Mouse (Mus musculus) lung, embryonic 16.5 days (tissue): ENCODE results near the gene Spryd3. TPM values are rescaled to one million over a fixed set of nuclear protein-coding genes. Genes with fewer than 3 reads are reported as not detected.
A peak's percentile ranks its signal among the peaks of the same experiment; 100 is the strongest.

Experiments used
- ATAC-seq: fragments of 200-750 bp; cut with Nextera tagmentation; 2 replicates; pipeline ENCODE4 v1.8.0; 2017; ENCODE audit warnings: low read depth, mild to moderate bottlenecking, moderate library complexity
- H3K27ac ChIP-seq: fragments of 300-500 bp; sonication (generic); 2 replicates; pipeline ENCODE4 v1.5.1; 2014; ENCODE audit warnings: mild to moderate bottlenecking, control low read depth, low read length
- H3K27me3 ChIP-seq: fragments of 300-500 bp; sonication (generic); 2 replicates; pipeline ENCODE4 v1.6.1; 2014; ENCODE audit warnings: low read depth, low read length, mixed read lengths; ENCODE audit not compliant: control insufficient read depth, insufficient read depth
- H3K36me3 ChIP-seq: fragments of 300-500 bp; sonication (generic); 2 replicates; pipeline ENCODE4 v1.6.1; 2014; ENCODE audit warnings: low read length; ENCODE audit not compliant: control insufficient read depth, insufficient read depth
- H3K4me1 ChIP-seq: fragments of 300-500 bp; sonication (generic); replicated peaks from 2 replicates; pipeline ENCODE4 v1.6.1; 2014; ENCODE audit warnings: low read length, mixed read lengths; ENCODE audit not compliant: control insufficient read depth, insufficient read depth
- H3K4me2 ChIP-seq: fragments of 300-500 bp; sonication (generic); 2 replicates; pipeline ENCODE4 v1.6.1; 2014; ENCODE audit warnings: low read depth, low read length, control low read depth
- H3K4me3 ChIP-seq: fragments of 300-500 bp; sonication (generic); 2 replicates; pipeline ENCODE4 v1.5.1; 2014; ENCODE audit warnings: mild to moderate bottlenecking, low read length, control low read depth
- H3K9ac ChIP-seq: fragments of 300-500 bp; sonication (generic); 2 replicates; pipeline ENCODE4 v1.6.1; 2014; ENCODE audit warnings: low read length, control low read depth
- H3K9me3 ChIP-seq: fragments of 300-500 bp; sonication (generic); 2 replicates; pipeline ENCODE4 v1.6.1; 2016; ENCODE audit warnings: low read length; ENCODE audit not compliant: control insufficient read depth
- WGBS: fragments of 180-500 bp; shearing (Covaris S2); extraction: QIAGEN DNeasy Blood & Tissue Kit; methylation state at CpG from one replicate; pipeline ENCODE4 v1.1.7; 2014; 5-methylcytosine and 5-hydroxymethylcytosine counted together
- polyA plus RNA-seq: library from polyadenylated mRNA; unstranded; fragments of >200 nt; fragmentation: Nextera tagmentation; extraction: Ambion mirVana; gene quantifications from 2 replicates; pipeline ENCODE4 v1.2.1, GENCODE M21; 2015

Gene Spryd3
- polyA plus RNA-seq, 1 experiment from 2014 or later = 22.7 TPM

- Histone ChIP-seq H3K4me1 (peaks cover 18% of the 10 kb centered on the region), H3K9me3 (no peaks in the 10 kb centered on the region), H3K4me2 (peak overlapping the region; percentile 58), H3K9ac (peak overlapping the region; percentile 58), H3K36me3 (no peaks in the 10 kb centered on the region), H3K27ac (no peak overlapping the region), H3K27me3 (no peaks in the 10 kb centered on the region), H3K4me3 (peak overlapping the region; percentile 100)
- 12% methylated on average over 6 of the region's 6 CpGs for WGBS
- ATAC-seq = peak; percentile 27
Observed at GRCm38 (mm10) chr15:102072963-102073558, 63.0 kb downstream of the Spryd3 start.

- Histone ChIP-seq H3K9ac (no peak overlapping the region), H3K36me3 (no peaks in the 10 kb centered on the region), H3K4me3 (no peak overlapping the region), H3K4me2 (no peak overlapping the region), H3K27ac (no peak overlapping the region), H3K27me3 (no peaks in the 10 kb centered on the region), H3K4me1 (peaks cover 13% of the 10 kb centered on the region), H3K9me3 (no peaks in the 10 kb centered on the region)
- no peak for ATAC-seq
- WGBS = 61% methylated on average over 13 of the region's 13 CpGs
Observed at GRCm38 (mm10) chr15:102070476-102071467, 65.3 kb downstream of the Spryd3 start.

Other genes starting within 250 kb of the Spryd3 start
- not detected in 2 replicates for gene Krt76, start 243.3 kb downstream of the Spryd3 start, polyA plus RNA-seq
- gene Krt4, start 211.5 kb downstream of the Spryd3 start, polyA plus RNA-seq = 14.2 and 23.3 TPM in 2 replicates
- 0.80 and 1.2 TPM in 2 replicates for gene Krt79, start 195.9 kb downstream of the Spryd3 start, polyA plus RNA-seq
- 0.10 and 0.21 TPM in 2 replicates for gene Krt78, start 181.9 kb downstream of the Spryd3 start, polyA plus RNA-seq
- gene Krt8, start 131.8 kb downstream of the Spryd3 start, polyA plus RNA-seq = 402 and 445 TPM in 2 replicates
- 263 and 293 TPM in 2 replicates for gene Krt18, start 108.1 kb downstream of the Spryd3 start, polyA plus RNA-seq
- 122 and 123 TPM in 2 replicates for gene Eif4b, start 62.5 kb downstream of the Spryd3 start, polyA plus RNA-seq
- gene Tns2, start 35.8 kb downstream of the Spryd3 start, polyA plus RNA-seq = 68.5 and 72.8 TPM in 2 replicates
- gene Igfbp6, start 8.1 kb upstream of the Spryd3 start, polyA plus RNA-seq = 25.8 and 34.5 TPM in 2 replicates
- gene Soat2, start 14.3 kb upstream of the Spryd3 start, polyA plus RNA-seq = 0.30 and 0.50 TPM in 2 replicates
- 64.0 and 67.0 TPM in 2 replicates for gene Zfp740, start 67.0 kb upstream of the Spryd3 start, polyA plus RNA-seq
- gene Csad, start 68.5 kb upstream of the Spryd3 start, polyA plus RNA-seq = 69.5 and 70.6 TPM in 2 replicates
- 3.0 and 3.9 TPM in 2 replicates for gene Itgb7, start 95.7 kb upstream of the Spryd3 start, polyA plus RNA-seq
- 46.7 and 46.9 TPM in 2 replicates for gene Rarg, start 121.3 kb upstream of the Spryd3 start, polyA plus RNA-seq
- 0.34 and 0.57 TPM in 2 replicates for gene Gm9918, start 134.3 kb upstream of the Spryd3 start, polyA plus RNA-seq
- gene Mfsd5, start 143.2 kb upstream of the Spryd3 start, polyA plus RNA-seq = 58.3 and 61.1 TPM in 2 replicates
- gene Espl1, start 160.0 kb upstream of the Spryd3 start, polyA plus RNA-seq = 27.3 and 30.6 TPM in 2 replicates
- gene Pfdn5, start 189.9 kb upstream of the Spryd3 start, polyA plus RNA-seq = 390 and 403 TPM in 2 replicates
- 98.3 and 101 TPM in 2 replicates for gene Myg1, start 195.5 kb upstream of the Spryd3 start, polyA plus RNA-seq
- 73.5 and 80.3 TPM in 2 replicates for gene Aaas, start 214.5 kb upstream of the Spryd3 start, polyA plus RNA-seq
- 0.25 and 1.6 TPM in 2 replicates for gene Sp7, start 230.9 kb upstream of the Spryd3 start, polyA plus RNA-seq